Mouse (Mus musculus) heart, embryonic 11.5 days (tissue): ENCODE data around the gene Relb. TPM values are rescaled to one million over a fixed set of nuclear protein-coding genes. Genes with fewer than 3 reads are reported as not detected.

Experiments used
- polyA plus RNA-seq: library from polyadenylated mRNA; unstranded; fragments of >200 nt; fragmentation: Nextera tagmentation; extraction: Ambion mirVana; gene quantifications from 2 replicates; pipeline ENCODE4 v1.2.1, GENCODE M21; 2014

Gene Relb
- polyA plus RNA-seq, 1 experiment from 2014 or later = 3.7 TPM

Other genes with a start within 250 kb of the Relb start
- 6.1 and 6.6 TPM in 2 replicates for gene Ercc2, start 247.4 kb downstream of the Relb start, polyA plus RNA-seq
- 2.2 and 3.7 TPM in 2 replicates for gene Klc3, start 225.3 kb downstream of the Relb start, polyA plus RNA-seq
- gene Ckm, start 224.7 kb downstream of the Relb start, polyA plus RNA-seq = 11.0 and 13.3 TPM in 2 replicates
- 8.0 and 9.7 TPM in 2 replicates for gene Mark4, start 170.6 kb downstream of the Relb start, polyA plus RNA-seq
- gene Exoc3l2, start 166.1 kb downstream of the Relb start, polyA plus RNA-seq = 2.2 and 2.7 TPM in 2 replicates
- gene Bloc1s3, start 121.1 kb downstream of the Relb start, polyA plus RNA-seq = 1.2 TPM in 2 replicates
- 77.0 and 79.0 TPM in 2 replicates for gene Trappc6a, start 121.0 kb downstream of the Relb start, polyA plus RNA-seq
- gene Nkpd1, start 111.6 kb downstream of the Relb start, polyA plus RNA-seq = 0.15 TPM in 1 of 2 replicates, not detected in the other
- gene Ppp1r37, start 66.4 kb downstream of the Relb start, polyA plus RNA-seq = 2.3 and 5.2 TPM in 2 replicates
- 0.30 TPM in 1 of 2 replicates, not detected in the other for gene Zfp296, start 52.2 kb downstream of the Relb start, polyA plus RNA-seq
- gene Gemin7, start 51.8 kb downstream of the Relb start, polyA plus RNA-seq = 141 and 157 TPM in 2 replicates
- gene Clasrp, start 25.0 kb downstream of the Relb start, polyA plus RNA-seq = 33.2 and 34.3 TPM in 2 replicates
- 86.8 and 89.4 TPM in 2 replicates for gene Clptm1, start 35.6 kb upstream of the Relb start, polyA plus RNA-seq
- 4.9 TPM in 1 of 2 replicates, not detected in the other for gene Apoc2, start 48.5 kb upstream of the Relb start, polyA plus RNA-seq
- 1.2 TPM in 1 of 2 replicates, not detected in the other for gene Gm44805, start 52.0 kb upstream of the Relb start, polyA plus RNA-seq
- gene Apoc4, start 52.0 kb upstream of the Relb start, polyA plus RNA-seq = 0.34 TPM in 1 of 2 replicates, not detected in the other
- 6.9 and 10.8 TPM in 2 replicates for gene Apoc1, start 63.2 kb upstream of the Relb start, polyA plus RNA-seq
- gene Apoe, start 69.8 kb upstream of the Relb start, polyA plus RNA-seq = 357 and 371 TPM in 2 replicates
- 142 and 154 TPM in 2 replicates for gene Tomm40, start 86.0 kb upstream of the Relb start, polyA plus RNA-seq
- gene Nectin2, start 121.0 kb upstream of the Relb start, polyA plus RNA-seq = 87.0 and 100 TPM in 2 replicates
- gene Bcam, start 141.6 kb upstream of the Relb start, polyA plus RNA-seq = 163 and 173 TPM in 2 replicates
- 0.20 and 0.24 TPM in 2 replicates for gene Cblc, start 167.4 kb upstream of the Relb start, polyA plus RNA-seq
- 1.0 and 1.5 TPM in 2 replicates for gene Bcl3, start 193.3 kb upstream of the Relb start, polyA plus RNA-seq
- not detected in 2 replicates for gene Gm19345, start 222.6 kb upstream of the Relb start, polyA plus RNA-seq
- not detected in 2 replicates for gene Ceacam16, start 231.9 kb upstream of the Relb start, polyA plus RNA-seq